Mouse (Mus musculus) urinary bladder, postnatal 4 days (tissue): ENCODE results near the gene 1810049J17Rik.
A peak's percentile ranks its signal among the peaks of the same experiment; 100 is the strongest.

Experiments
- DNase-seq, 2 experiments: peaks; one replicate each; pipeline ENCODE4 v3.0.0; 2021 to 2022; ENCODE audit warnings: low spot score in 2 of 2

Gene 1810049J17Rik

DNA sequence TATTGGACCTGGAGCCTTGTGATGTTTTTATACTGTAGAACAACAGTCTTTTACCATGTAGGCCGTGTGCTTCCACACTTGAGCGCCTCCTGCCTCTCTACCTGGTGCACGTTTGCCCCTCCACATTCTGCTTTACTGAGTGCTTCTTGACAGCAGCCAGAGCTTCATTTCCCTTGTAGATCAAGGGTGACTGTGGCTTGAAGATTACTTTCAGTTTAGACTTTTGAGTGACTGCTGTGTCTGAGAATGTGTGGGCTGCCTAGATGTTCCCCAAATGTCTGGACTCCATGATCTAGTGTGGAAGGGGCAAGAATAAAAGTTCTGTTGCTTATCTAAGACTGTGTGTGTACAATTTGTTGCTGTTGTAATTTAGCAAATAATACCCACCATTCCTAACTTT, 27.3 kb upstream of the 1810049J17Rik start:
- no peak for DNase-seq

DNA sequence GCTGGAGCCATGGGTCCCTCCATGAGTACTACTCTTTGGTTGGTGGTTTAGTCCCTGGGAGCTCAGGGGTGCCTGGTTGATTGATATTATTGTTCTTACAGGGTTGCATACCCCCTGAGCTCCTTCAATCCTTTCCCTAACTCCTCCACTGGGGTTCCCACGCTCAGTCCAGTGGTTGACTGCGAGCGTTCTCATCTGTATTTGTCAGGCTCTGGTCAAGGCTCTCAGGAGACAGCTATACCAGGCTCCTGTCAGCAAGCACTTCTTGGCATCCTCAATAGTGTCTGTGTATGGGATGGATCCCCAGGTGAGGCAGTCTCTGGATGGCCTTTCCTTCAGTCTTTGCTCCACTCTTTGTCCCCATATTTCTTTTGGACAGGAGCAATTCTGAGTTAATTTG, 25.2 kb upstream of the 1810049J17Rik start:
- DNase-seq, result no peak

DNA sequence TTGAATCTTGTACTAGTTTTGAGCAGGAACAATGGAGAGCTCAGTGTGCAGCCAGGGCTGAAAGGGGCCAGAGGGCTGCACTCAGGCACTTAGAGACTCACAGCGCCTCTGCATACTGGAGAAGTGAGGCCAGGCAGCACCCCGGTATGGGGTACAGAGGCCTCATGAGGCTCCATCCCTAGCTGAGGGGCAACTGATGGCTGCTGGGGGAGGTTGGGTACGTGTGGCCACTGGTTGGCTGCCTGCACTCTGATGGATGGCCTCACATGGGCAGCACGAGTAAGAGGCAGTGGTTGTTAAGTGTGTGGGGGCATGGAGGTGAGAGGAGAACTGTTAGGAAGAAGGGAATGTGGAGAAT, 19.7 kb upstream of the 1810049J17Rik start:
- no peak for DNase-seq

DNA sequence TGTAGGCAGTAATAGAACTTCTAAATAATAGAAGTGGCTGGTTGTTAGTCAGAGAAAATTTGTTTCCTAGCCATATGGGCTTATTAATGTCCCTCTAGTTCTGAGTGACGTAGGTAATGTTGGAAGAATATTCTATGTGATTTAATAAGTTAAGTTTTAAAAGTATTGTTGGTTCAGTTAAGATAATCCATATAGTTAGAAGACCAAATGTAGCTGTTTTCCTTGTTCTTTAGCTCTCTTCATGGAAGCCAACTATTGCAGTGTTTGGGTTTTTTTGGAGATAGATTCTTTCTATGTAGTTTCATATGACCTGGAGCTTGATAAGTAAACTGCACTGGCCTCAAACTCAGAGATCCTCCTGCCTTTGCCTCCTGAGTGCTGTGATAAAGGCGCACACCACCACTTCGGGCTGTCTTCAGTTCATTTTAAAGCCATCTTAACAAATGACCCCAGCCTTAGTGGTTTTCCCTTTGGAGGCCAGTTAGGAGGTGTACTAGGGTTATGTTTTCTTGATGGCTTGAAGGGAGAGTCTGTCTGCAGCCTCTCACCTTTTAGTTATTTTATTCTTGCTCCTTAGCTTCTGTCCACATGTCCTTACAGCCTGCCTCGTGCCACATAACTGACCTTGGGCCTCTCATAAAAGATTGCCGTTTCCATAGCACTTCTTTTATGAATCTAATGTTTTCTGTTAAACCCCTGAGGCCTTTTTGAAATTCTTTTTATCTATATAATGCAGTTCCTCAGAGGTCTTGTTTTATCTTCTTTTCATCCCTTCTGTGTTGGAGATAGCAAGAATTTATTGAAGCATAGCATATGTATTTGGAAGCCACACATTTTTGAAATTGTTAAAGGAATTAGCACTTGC, 19.1 kb upstream of the 1810049J17Rik start:
- no peak for DNase-seq

DNA sequence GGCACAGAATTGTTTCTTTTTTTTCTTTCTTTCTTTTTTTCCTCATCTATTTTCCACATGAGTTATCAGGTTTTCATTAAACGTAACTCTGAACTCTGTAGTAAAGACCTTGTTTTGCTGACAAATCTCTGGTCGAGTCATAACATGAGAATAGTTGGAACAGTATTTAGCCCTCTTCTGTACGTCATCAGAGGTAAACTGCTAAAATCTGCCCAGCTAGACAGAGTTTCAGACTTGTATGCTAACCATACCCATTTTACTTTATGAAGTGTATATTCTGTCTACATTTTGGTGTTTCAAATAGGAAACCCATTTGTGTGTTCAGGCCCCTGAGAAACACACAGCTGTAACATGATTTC, 16.1 kb upstream of the 1810049J17Rik start:
- no peak for DNase-seq

DNA sequence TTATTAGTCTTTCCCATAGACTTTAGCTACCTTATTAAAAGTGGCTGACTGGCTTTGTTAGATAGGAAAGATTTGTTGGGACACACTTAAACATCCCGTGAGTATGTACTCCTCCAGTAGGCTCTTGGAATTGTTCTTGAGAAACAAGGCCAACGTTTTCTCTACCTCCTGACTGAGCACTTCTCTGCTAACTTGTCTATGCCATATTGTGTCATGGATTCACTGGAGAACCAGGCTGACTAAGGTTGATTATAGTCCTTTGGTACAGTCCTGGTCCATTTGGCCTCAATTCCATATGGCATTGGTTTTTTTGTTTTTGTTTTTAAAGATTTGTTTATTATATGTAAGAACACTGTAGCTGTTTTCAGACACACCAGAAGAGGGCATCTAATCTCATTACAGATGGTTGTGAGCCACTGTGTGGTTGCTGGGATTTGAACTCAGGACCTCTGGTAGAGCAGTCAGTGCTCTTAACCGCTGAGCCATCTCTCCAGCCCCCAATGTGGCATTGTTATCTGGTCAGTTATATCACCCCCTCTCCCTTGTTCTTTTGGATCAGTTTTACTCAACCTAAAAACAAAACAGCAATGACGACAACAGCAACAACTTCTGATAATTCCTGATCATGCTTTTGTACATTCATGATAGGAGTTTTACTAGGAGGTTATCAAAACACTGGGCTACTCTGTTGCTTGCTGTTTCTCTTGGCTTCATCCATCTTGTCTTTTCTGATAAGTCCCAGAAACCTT, 15.5 kb upstream of the 1810049J17Rik start:
- no peak for DNase-seq

DNA sequence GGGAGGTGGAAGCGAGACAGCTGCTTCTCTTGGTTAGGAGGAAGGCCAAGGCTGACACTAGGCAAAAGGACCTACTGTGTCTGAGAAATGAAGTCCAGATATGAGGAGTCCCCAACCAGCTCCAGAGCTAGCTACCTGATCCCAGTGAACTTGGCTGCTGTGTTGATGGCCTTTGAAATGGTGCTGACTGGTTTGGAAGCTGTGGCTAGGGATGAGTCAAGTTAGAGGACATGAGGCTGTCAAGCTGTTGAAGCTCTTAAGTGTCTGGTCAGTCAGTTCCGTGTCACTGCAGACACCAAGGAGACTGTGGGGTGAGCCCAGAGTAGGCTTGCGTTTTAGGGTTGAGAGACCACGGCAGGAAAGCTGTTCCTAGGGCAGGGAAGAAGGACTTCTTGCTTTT, 12.7 kb upstream of the 1810049J17Rik start:
- no peak for DNase-seq

DNA sequence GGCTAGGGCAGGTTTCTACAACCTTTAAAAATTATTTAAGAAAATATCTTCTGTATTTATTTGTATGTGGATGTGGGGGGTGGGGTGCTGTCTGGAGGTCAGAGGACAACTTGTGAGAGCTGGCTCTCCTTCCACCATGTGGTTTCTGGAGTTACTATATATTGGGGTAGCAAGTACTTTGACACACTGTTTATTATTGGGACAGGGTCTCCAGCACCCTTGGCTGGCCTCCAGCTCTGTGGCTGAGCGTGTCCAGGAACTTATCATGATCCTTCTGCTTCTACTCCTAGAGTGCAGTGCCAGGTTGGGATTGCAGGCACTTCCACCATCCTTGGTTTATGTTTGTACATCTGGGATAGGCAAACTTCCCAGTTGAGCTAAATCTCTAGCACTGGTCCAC, 9.6 kb upstream of the 1810049J17Rik start:
- DNase-seq, result no peak

DNA sequence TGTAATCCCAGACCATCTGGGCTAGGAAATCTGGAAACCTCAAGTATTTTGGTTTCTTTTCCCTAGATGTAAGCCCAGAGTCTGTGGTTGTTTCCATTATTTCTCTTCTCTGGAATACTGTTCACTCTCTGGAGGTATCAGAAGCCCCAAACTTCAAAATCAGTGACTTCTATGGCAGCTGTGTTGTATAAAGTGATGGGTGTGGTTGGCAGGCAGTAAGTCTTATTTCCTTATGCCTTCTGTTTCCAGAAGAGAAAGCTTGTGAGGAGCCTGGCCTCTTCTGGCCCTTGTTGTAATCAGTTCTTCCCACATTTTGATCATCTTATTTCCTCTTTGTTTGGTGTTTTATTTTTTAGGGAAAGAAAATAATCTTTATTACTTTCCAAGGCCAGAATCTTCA, 9.2 kb upstream of the 1810049J17Rik start:
- no peak for DNase-seq

DNA sequence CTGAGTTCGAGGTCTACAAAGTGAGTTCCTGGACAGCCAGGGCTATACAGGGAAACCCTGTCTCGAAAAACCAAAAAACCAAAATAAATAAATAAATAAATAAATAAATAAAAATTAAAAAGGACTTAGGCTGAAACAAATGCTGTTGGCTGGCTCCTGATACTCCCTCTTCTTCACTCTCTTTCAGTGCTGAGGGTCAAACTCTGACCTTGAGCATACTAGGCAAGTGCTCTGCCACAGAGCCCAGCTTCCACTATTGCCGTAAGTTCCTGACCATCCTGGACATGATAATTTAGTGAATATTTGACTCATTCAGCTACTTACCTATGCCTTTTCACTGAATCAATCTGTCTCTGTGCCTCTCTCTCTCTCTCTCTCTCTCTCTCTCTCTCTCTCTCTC, 8.7 kb upstream of the 1810049J17Rik start:
- no peak for DNase-seq

DNA sequence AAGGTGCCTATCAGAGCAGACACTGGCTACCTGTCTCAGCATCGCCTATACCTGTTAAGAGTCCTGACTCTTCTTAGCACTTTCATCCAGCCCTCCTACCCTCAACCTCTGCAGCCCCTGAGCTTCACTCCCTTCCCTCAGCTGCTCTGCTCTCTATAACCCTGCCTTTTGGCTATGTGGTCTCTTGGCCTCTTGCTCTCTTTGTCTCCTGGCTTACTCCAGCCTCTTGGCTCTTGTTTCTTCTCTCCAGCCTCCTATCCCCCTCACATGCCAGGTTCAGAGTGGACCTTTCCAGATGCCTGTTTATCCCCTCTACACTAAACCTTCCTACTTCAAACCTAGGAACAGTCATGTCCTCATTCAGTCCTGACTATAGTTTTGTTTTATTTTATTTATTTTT, 2.6 kb upstream of the 1810049J17Rik start:
- no peak for DNase-seq

DNA sequence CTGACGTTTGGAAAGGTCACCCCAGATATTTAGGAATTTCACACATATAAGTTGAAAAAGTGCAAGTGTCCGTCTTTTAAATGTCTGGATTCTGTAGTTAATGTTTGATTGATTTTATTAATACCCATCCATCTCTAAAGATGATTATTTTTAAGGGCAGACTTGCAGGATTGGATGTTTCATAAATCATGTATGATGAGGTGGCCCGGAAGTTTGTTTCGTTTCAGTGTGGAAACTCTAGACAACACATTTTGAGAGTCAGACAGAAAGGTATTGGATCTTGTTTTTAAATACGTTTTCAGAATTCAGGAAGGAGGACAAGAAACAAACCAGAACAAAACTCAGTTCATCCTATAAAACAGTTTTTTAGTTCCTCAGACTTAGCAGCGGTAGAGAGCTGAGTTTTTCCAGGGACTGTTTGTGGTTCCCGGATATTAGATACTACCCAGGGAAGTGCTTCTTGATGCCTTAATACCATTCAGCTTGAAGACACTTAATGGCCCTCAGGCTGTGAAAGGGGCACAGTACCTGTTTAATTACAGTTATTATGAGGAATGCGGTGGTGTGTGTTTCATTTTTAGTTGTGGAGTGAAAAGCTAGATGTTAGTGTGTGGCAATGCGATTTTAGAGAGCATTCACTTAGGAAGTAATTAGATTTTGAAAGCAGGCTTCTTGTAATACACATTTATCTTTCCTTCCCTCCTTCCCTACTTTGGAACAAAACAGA, 1.1 kb upstream of the 1810049J17Rik start:
- DNase-seq, result no peak

DNA sequence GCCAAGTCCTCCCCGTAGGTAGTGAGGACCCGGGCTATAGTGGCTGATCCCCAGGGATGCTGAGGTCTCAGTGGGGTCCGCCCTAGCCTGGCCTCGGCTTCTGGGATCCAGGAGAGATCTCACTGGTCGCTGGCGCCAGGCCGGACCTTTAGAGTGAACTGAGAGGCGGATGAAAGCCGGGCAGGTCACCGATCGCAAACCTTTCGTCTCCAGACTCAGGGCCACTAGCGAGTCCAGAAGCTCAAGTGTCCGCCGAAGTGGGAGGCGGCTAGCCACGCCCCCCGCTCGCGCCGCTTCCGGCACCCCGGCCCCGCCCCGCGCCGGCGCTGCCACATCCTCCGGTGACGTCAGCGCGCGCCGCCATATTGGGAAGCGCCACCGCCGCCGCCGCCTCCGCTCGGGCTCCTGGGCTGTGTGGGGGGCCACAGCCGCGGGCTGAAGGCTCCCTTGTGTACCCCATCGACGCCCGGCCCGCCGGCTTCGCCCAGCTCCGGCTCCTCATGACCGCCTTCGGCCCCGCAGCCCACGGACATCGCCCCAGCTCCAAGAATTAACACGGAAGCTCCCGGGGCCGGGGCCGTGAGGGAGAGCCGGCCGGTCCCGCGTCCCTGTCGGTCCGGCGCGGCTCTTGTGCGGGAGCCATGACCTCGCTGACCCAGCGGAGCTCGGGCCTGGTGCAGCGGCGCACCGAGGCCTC, 460 bp downstream of the 1810049J17Rik start, which contains the start of gene Golph3:
Gene Golph3, plus strand, starts transcription at position 360 of the 697 bp plus-strand sequence.
- DNase-seq, result peak; percentile 94 to 96

DNA sequence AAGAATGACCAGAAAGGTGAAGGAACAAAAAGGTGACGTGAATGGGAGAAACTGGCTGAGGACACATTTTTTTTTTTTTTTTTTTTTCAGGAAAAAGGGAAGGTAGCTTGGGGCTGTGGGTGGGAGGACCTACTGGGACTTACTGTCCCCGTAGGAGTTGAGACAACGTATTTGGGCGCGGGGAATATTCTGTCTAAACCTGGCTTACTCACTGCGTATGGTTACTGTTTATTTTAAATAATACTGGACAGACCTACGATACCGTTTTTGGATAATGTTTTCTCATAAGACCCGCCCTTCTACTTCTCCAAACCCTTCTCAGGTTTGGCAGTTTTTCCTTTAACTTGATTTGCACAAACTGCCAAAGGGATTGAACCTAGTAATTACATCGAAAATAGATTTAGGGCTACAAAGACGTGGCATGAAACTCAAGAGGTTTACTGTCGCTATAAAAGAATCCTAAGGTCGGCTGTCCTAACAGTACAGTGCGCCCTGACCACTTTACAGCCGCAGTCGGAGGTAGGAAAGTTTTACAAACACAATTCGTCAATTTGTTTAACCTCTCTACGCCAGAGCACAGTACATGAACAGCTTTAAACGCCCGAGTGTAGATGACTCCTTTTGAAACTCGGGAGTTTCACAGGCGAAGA, 1.1 kb downstream of the 1810049J17Rik start:
- DNase-seq, result no peak

DNA sequence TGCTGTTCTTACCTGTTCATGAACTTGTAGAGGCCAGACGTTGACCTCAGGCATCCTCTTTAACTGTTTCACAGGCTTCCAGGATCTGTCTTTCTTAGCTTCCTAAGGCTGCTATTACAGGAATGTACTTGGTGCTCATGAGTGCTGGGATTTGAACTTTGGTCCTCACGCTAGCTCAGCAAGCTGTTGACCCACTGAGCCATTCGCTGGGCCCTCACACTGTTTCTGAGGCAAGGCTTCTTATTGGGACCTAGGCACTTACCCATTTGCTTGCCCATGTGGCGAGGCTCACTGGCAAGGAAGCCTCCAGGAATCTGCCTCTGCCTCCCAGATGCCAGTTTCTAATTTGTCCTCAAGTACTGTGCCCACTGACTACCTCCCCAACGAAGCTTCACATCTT, 1.8 kb downstream of the 1810049J17Rik start:
- no peak for DNase-seq

DNA sequence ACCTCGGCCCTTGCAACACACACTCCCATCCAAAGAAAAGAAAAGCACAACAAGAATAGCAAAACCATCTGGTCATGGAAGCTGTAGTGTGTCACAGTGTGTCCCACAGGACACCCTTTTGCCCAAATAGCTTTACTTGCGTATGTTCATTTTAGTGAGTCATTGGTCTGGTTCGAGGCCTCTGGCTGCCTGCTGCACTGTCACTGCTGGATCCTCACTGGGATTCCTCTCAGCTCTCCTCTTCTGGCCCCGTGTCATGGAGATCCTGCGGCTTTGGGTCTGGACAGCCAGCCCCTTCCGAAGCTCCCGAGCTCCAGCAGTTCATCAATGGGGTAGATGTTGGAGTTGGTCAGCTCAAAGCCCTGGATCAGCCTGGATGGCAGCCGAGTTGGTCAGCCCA, 3.2 kb downstream of the 1810049J17Rik start:
- DNase-seq, result no peak

DNA sequence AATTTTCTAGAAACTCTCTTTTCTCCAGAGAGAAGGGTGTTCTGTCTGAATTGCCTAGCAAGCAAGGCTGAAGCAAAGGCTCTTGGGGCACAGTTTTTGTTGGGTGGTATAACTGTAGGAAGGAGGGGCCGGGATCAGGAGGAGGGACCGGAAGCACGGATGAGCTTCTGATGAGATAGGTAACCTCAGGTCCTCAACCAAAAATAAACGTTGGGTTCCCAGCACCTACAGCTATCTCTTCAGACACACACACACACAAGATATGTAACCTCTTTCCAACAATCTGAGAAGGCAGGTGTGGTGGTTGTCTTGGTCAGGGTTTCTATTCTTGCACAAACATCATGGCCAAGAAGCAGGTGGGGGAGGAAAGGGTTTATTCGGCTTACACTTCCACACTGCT, 4.4 kb downstream of the 1810049J17Rik start:
- DNase-seq, result no peak

DNA sequence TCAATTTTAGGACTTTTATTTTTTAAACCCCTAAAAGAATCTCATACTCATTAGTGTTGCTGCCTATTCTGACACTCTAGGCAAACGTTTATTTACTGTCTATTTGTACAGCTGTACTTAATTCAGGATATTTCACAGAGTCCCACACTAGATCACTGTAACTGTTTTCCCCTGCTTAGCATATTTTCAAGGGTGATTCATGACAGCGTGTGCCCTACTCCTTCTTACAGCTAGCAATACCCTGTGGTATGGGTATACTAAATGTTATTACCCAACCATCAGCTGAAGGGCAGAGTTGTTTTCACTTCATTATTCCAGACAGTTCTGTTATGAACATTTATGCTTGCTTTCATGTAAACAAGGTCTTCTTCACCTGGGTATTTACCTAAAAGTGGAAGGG, 5.7 kb downstream of the 1810049J17Rik start:
- no peak for DNase-seq

DNA sequence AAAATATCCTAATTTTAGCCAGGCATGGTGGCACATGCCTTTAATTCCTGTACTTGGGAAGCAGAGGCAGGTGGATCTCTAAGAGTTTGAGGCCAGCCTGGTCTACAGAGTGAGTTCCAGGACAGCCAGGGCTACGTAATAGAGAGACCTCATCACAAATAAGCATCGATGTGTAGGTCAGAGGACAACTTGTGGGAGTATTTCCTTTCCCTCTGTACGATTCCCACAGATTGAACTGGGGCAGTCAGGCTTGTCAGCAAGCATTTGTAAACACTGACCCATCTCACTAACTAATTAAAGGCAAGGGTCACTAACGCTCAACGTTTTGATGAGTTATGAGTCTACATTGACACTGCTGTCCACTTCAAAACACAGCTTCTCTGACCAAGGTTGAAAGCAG, 7.1 kb downstream of the 1810049J17Rik start:
- no peak for DNase-seq

DNA sequence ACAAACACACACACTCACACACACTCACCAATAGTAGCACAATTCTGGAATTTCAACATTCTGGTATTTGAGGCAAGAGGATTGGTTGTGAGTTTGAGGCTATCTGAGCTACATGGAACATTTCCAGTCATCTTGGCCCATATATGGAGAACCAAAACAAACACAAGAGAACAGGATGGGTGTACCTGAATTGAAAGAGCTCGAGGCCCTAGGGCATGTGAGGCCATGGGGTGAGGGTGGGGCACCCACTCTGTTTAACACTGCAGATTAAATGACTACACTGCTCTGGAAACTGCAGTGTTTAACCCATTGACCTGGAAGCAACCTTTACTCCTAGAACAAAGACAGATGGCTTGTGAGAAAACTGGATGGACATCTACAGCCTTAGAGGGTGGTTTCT, 8.4 kb downstream of the 1810049J17Rik start:
- DNase-seq, result no peak

DNA sequence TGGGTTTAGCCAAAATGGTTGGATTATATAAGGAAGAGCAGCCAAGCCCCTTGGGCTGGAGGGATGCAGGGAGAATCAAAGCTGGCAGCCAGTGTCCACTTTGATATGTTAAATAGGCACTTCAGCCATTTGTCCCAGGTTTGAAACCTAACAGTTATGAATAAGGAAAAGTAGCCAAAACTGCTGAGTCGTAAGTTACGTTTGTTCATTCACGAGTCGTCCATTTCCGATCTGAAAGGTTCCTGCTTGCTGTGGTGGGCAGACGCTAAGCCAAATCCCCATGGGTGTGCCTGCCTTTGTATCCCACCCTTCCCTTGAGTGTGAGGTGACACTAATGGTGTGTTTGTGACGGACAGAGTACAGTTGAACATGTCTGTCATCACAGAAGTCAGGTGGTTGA, 10.2 kb downstream of the 1810049J17Rik start:
- no peak for DNase-seq
